Mouse (Mus musculus) C2C12 (cell line): ENCODE results near the gene Pacs2. TPM values are rescaled to one million over a fixed set of nuclear protein-coding genes. Genes with fewer than 3 reads are reported as not detected.

Source experiments
- H3K27me3 ChIP-seq: one replicate; pipeline ENCODE4 v1.6.1; 2011; ENCODE audit not compliant: control insufficient read depth, insufficient read depth, insufficient read length
- H3K36me3 ChIP-seq: one replicate; pipeline ENCODE4 v1.6.1; 2011; ENCODE audit not compliant: control insufficient read depth, insufficient read depth
- H3K4me3 ChIP-seq: one replicate; pipeline ENCODE4 v1.5.1; 2011; ENCODE audit warnings: mild to moderate bottlenecking, control low read depth; ENCODE audit not compliant: poor library complexity, insufficient read depth, severe bottlenecking
- H3K79me2 ChIP-seq: one replicate; pipeline ENCODE4 v1.6.1; 2011; ENCODE audit not compliant: control insufficient read depth, insufficient read depth
- H3K79me3 ChIP-seq: one replicate; pipeline ENCODE4 v1.6.1; 2011; ENCODE audit warnings: low read depth, control low read depth
- H3ac ChIP-seq: one replicate; pipeline ENCODE3; 2011; ENCODE audit warnings: low read depth; ENCODE audit not compliant: control insufficient read depth, insufficient read length
- CEBPB ChIP-seq: IDR thresholded peaks from one replicate; pipeline ENCODE4 v1.6.1; 2011; ENCODE audit warnings: low read depth, mild to moderate bottlenecking, control low read depth, moderate library complexity
- CTCF ChIP-seq: IDR thresholded peaks from one replicate; pipeline ENCODE4 v1.5.1; 2011; ENCODE audit not compliant: control insufficient read depth, insufficient read depth, insufficient read length
- FOSL1 ChIP-seq: IDR thresholded peaks from one replicate; pipeline ENCODE4 v1.8.0; 2011; ENCODE audit warnings: mild to moderate bottlenecking, low read length; ENCODE audit not compliant: poor library complexity, insufficient read depth, severe bottlenecking
- MAX ChIP-seq: IDR thresholded peaks from one replicate; pipeline ENCODE4 v1.6.1; 2011; ENCODE audit warnings: mild to moderate bottlenecking, control low read depth
- MYOD1 ChIP-seq: IDR thresholded peaks from one replicate; pipeline ENCODE4 v1.6.1; 2011; ENCODE audit warnings: low read depth; ENCODE audit not compliant: control insufficient read depth, insufficient read length
- MYOG ChIP-seq: IDR thresholded peaks from one replicate; pipeline ENCODE4 v1.6.1; 2011; ENCODE audit not compliant: control insufficient read depth, insufficient read length; ENCODE audit errors: extremely low read depth
- USF1 ChIP-seq: IDR thresholded peaks from one replicate; pipeline ENCODE4 v1.6.1; 2011; ENCODE audit warnings: low read depth, mild to moderate bottlenecking, control low read depth, moderate library complexity
- polyA plus RNA-seq: library from polyadenylated mRNA; unstranded; fragments of >200 nt; fragmentation: generic; extraction: Trizol; gene quantifications from one replicate; pipeline ENCODE4 v1.2.1, GENCODE M21; 2012; ENCODE audit warnings: missing spikeins

Gene Pacs2
- polyA plus RNA-seq, 1 experiment: 48.8 TPM

- no peak for TF ChIP-seq MYOD1
- no peak for TF ChIP-seq FOSL1
- no peak for TF ChIP-seq MYOG
- no peak for TF ChIP-seq USF1
- TF ChIP-seq CEBPB: no peak
- TF ChIP-seq MAX: no peak
- TF ChIP-seq CTCF: no peak
- H3K4me3 ChIP-seq: peak overlapping the region; percentile 71
- H3ac ChIP-seq: peak overlapping the region; percentile 97
- no peaks in the 10 kb centered on the region for H3K27me3 ChIP-seq
- H3K79me2 ChIP-seq: peaks cover 63% of the 10 kb centered on the region
- peaks cover 6% of the 10 kb centered on the region for H3K36me3 ChIP-seq
- peaks cover 50% of the 10 kb centered on the region for H3K79me3 ChIP-seq
Observed at GRCm38 (mm10) chr12:113098530-113099151, 84.3 kb downstream of the Pacs2 start.

- H3K79me3 ChIP-seq: peaks cover 60% of the 10 kb centered on the region
- peaks cover 73% of the 10 kb centered on the region for H3K79me2 ChIP-seq
- H3K4me3 ChIP-seq: peak overlapping the region; percentile 71
- peaks cover 6% of the 10 kb centered on the region for H3K36me3 ChIP-seq
- H3K27me3 ChIP-seq: no peaks in the 10 kb centered on the region
- TF ChIP-seq MYOG (no peak), MAX (no peak), MYOD1 (no peak), FOSL1 (no peak), CEBPB (no peak), USF1 (no peak), CTCF (no peak)
- H3ac ChIP-seq: peak overlapping the region; percentile 97
Observed at GRCm38 (mm10) chr12:113099470-113100237, 85.3 kb downstream of the Pacs2 start.

- Histone ChIP-seq H3K27me3 (no peaks in the 10 kb centered on the region), H3K4me3 (no peak overlapping the region), H3K79me3 (peaks cover 69% of the 10 kb centered on the region), H3K79me2 (peaks cover 82% of the 10 kb centered on the region), H3K36me3 (peaks cover 10% of the 10 kb centered on the region), H3ac (peak overlapping the region; percentile 1)
- no peak for TF ChIP-seq USF1
Observed at GRCm38 (mm10) chr12:113100448-113101076, 86.3 kb downstream of the Pacs2 start.

- no peak overlapping the region for H3K4me3 ChIP-seq
- TF ChIP-seq MAX: no peak
- no peak overlapping the region for H3ac ChIP-seq
- no peaks in the 10 kb centered on the region for H3K27me3 ChIP-seq
- peaks cover 73% of the 10 kb centered on the region for H3K79me3 ChIP-seq
- peaks cover 88% of the 10 kb centered on the region for H3K79me2 ChIP-seq
- peaks cover 10% of the 10 kb centered on the region for H3K36me3 ChIP-seq
Observed at GRCm38 (mm10) chr12:113101251-113101960, 87.1 kb downstream of the Pacs2 start.

GRCm38 (mm10) chr12:113102461-113102860 lies 88.2 kb downstream of the Pacs2 start:
- Histone ChIP-seq H3K27me3 (no peaks in the 10 kb centered on the region), H3K4me3 (no peak overlapping the region), H3ac (no peak overlapping the region), H3K79me2 (peaks cover 98% of the 10 kb centered on the region), H3K36me3 (peaks cover 10% of the 10 kb centered on the region), H3K79me3 (peaks cover 82% of the 10 kb centered on the region)
- no peak for TF ChIP-seq USF1
- no peak for TF ChIP-seq MYOG
- no peak for TF ChIP-seq MYOD1
- no peak for TF ChIP-seq FOSL1
- TF ChIP-seq MAX: no peak
- no peak for TF ChIP-seq CEBPB
- TF ChIP-seq CTCF: no peak
